Mouse (Mus musculus) liver, postnatal 0 days (tissue): ENCODE measurements around the gene Zfp366.

Experiments
- CTCF ChIP-seq: sonication (generic); IDR thresholded peaks from 2 replicates; pipeline ENCODE4 v1.5.1; 2016; ENCODE audit warnings: antibody characterized with exemption, low read depth
- EP300 ChIP-seq: IDR thresholded peaks from 2 replicates; pipeline ENCODE4 v1.6.1; 2016; ENCODE audit warnings: antibody characterized with exemption, low read depth, mild to moderate bottlenecking

DNA sequence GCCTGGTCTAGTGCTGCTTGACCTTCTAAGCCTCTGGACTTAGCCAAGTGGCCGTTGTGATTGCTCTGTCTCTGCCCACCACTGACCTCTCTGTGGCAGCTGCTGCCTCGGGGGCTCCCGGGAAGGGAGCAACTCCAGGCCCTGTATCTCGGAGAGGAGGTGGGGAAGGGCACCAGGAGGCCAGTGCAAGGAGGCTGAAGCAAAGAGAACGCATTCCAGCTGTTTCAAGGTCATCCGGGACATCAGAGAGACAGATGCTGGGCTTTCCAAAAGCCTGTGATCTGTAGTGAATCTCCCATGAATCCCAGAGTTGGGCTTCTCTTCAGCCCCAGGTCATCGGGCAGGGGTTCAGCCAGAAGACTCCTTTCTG is 54.5 kb downstream of the Zfp366 start:
- TF ChIP-seq EP300 (no peak), CTCF (no peak)
